Mouse (Mus musculus) heart, adult 9 months (tissue): ENCODE results near the gene Gm17584.
"Not testable (repeated sequence)": the region's sequence is repeated elsewhere in the genome, so short reads cannot be mapped to it uniquely, and the experiment has no call there.

ENCODE experiments used
- DNase-seq, 2 experiments: peaks; one replicate each; pipeline ENCODE4 v3.0.0; 2022; ENCODE audit warnings: low spot score in 2 of 2

The Gm17584 gene

DNA sequence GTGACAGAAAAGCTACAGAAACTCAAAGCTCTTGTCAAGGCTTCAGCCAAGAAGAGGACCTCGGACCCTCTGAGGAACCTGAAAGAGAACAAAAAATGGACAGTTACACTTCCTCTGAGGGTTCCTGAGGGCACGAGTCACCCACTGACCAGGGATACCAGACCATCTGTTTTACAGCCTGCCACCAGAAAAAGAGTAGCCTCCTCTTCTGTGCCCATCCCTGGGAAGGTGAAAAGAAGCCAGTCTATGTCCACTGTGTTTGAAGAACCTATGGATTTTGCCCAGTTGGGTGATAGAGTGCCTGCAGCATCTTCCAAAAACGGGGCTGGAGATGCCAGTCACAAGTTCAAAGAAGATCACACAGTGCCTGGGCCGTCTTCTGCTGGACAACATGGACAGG is at the start of gene Gm17584:
Gene Gm17584 (plus strand): TSS at position 301 of the 400 bp plus-strand sequence.
- not testable (repeated sequence) for DNase-seq
